Mouse (Mus musculus) bone marrow macrophage, adult 2 months (primary cell): Measurements from ENCODE around the gene Fancc.

Source experiments
- CTCF ChIP-seq: IDR thresholded peaks from 2 replicates; pipeline ENCODE4 v1.5.1; 2012; ENCODE audit warnings: low read depth, mild to moderate bottlenecking, low read length, moderate library complexity
- POLR2A ChIP-seq: IDR thresholded peaks from 2 replicates; pipeline ENCODE4 v1.6.1; 2012; ENCODE audit warnings: mild to moderate bottlenecking, low read depth, low read length, borderline replicate concordance

GRCm38 (mm10) chr13:63475356-63475755, 21.7 kb downstream of the Fancc start:
- TF ChIP-seq POLR2A (no peak), CTCF (no peak)
